Mouse (Mus musculus) G1E (cell line): ENCODE measurements at regions not wholly inside any gene's neighbourhood (a gene's known extent, or its start where the extent isn't known, plus 50 kb on each side); places are given as distances from the start of the nearest gene placed in this dataset.

Source experiments
- CTCF ChIP-seq: IDR thresholded peaks from 2 replicates; pipeline ENCODE4 v1.5.1; 2012; ENCODE audit warnings: low read depth, low read length, inconsistent platforms, mixed read lengths
- GATA1 ChIP-seq: IDR thresholded peaks from 2 replicates; pipeline ENCODE4 v1.6.1; 2012; ENCODE audit warnings: borderline replicate concordance, low read length, inconsistent platforms, mixed read lengths
- POLR2AphosphoS5 ChIP-seq: IDR thresholded peaks from 2 replicates; pipeline ENCODE4 v1.6.1; 2012; ENCODE audit warnings: low read depth, low read length, inconsistent platforms; ENCODE audit not compliant: insufficient replicate concordance
- TAL1 ChIP-seq: conservative IDR thresholded peaks from 2 replicates; pipeline ENCODE4 v1.6.1; 2012; ENCODE audit warnings: low read depth, low read length, inconsistent platforms, mixed read lengths

DNA sequence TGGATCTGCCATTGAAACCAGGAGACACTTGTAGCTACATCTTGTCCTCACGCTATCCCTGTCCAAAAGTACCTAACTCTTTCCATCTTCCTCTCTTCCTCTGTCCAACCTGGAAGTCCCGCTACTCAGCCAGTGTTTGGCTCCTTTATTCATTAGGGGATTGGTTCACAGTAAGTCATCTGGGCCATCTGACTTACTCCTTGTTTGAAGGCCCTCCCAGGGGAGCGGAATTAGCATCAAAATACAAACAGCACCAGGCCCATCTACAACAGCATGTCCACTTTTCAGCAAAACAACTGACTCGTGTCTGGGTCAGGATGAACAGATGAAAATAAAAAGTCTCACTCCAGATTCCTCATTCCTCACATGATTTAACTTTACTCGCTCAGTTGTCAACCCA, 559.2 kb upstream of the Gm5415 start:
- no peak for TF ChIP-seq CTCF
- no peak for TF ChIP-seq TAL1
- TF ChIP-seq GATA1, result no peak
- no peak for TF ChIP-seq POLR2AphosphoS5
